Comparison of ENCODE assay signal across 18 mouse cellular contexts in the genomic region with DNA sequence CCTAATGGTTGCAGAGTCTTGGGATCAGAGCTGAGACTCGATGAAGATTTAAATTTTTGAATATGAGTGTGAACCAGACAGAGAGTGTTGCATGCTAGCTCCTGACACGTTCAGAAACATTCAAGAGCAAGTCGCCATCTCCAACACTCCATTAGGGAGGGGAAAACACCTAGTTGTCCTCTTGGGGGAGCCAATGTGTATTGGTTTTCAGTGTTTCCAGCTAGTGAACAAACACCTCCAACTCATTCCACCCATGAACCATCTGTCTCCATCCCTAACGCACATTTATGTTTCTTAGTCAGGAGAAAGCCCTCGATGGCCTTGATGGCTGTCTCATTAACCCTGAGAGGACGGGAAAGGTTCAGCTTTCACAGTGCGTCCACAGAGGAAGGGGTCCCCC. TPM values are rescaled to one million over a fixed set of nuclear protein-coding genes. Genes with fewer than 3 reads are reported as not detected.
DNase-seq lines count a peak whose midpoint lies in the region; ATAC-seq and TF ChIP-seq lines count a peak whose summit lies in the region.
"Had no signal": no experiment of that assay in that cellular context is flagged by ENCODE, and none has a peak within 500 bp of the region (broad histone marks: within the 10 kb centered on the region; RNA-seq: fewer than 3 reads in every experiment).

No protein-coding gene starts in this region.

- ATAC-seq in forebrain, postnatal 0 days, result no peak
- no peak for ATAC-seq in forebrain, embryonic 14.5 days

- intact Hi-C loops in left cerebral cortex, postnatal 10 days (cut with DNase I), result no loop called here
- intact Hi-C loops in left cerebral cortex, postnatal 25 days (cut with DNase I), result no loop called here

- 0 out of 2 replicates have a peak, but pooled peaks have one; percentile 7 for TF ChIP-seq CTCF in forebrain, postnatal 0 days (IDR thresholded peaks at IDR 0.05; ENCODE audit: low read depth)

- H3K27ac ChIP-seq in forebrain, postnatal 0 days (ENCODE audit: low read depth, low read length), result no peak overlapping the region
- H3K27ac ChIP-seq in forebrain, embryonic 14.5 days (ENCODE audit: low read depth, low read length), result no peak overlapping the region
- H3K27ac ChIP-seq: embryonic facial prominence, embryonic 12.5 days; hindbrain, embryonic 13.5 days; limb, embryonic 13.5 days had no signal

- H3K36me3 ChIP-seq in forebrain, postnatal 0 days (ENCODE audit: insufficient read depth), result no peaks in the 10 kb centered on the region
- H3K36me3 ChIP-seq in forebrain, embryonic 14.5 days (ENCODE audit: control insufficient read depth, insufficient read depth, low read length), result no peaks in the 10 kb centered on the region
- H3K36me3 ChIP-seq: embryonic facial prominence, embryonic 12.5 days; G1E; hindbrain, embryonic 13.5 days; limb, embryonic 13.5 days had no signal

- H3K4me1 ChIP-seq in forebrain, postnatal 0 days (ENCODE audit: insufficient read depth), result no peaks in the 10 kb centered on the region
- H3K4me1 ChIP-seq in forebrain, embryonic 14.5 days (ENCODE audit: control insufficient read depth, insufficient read depth, low read length), result peaks cover 10% of the 10 kb centered on the region
- H3K4me1 ChIP-seq: megakaryocyte, embryonic 14.5 days had no signal

- no peak overlapping the region for H3K9ac ChIP-seq in forebrain, postnatal 0 days
- H3K9ac ChIP-seq in forebrain, embryonic 14.5 days (ENCODE audit: low read length), result no peak overlapping the region
- H3K9ac ChIP-seq: embryonic facial prominence, embryonic 12.5 days; hindbrain, embryonic 13.5 days; limb, embryonic 13.5 days had no signal

- 50% methylated on average over 7 of the region's 7 CpGs for WGBS in forebrain, postnatal 0 days
- 52% methylated on average over 7 of the region's 7 CpGs for WGBS in forebrain, embryonic 14.5 days

- DNase-seq in forebrain, postnatal 0 days, result no peak
- no peak for DNase-seq in forebrain, embryonic 14.5 days (ENCODE audit: low spot score)
- DNase-seq in left cerebral cortex, adult 18-20 months (ENCODE audit: low spot score in 2 of 2), result peak; percentile 13 to 28
- DNase-seq in left cerebral cortex, postnatal 10 days (ENCODE audit: extremely low spot score in 1 of 2, low spot score in 2 of 2), result no peak
- DNase-seq in ES-CJ7 (ENCODE audit: low read depth, low spot score), result peak; percentile 37
- peak; percentile 22 to 58 for DNase-seq in left cerebral cortex, postnatal 25 days (ENCODE audit: low spot score in 2 of 2)
- DNase-seq in cerebellum, postnatal 4 days (ENCODE audit: low spot score in 2 of 2), result no peak
- DNase-seq in adrenal gland, postnatal 25 days, result no peak
- DNase-seq: cerebellum, adult 18-20 months; lung, adult 2 months had no signal

- H3K4me2 ChIP-seq in forebrain, postnatal 0 days (ENCODE audit: low read depth), result no peak overlapping the region
- H3K4me2 ChIP-seq in forebrain, embryonic 14.5 days (ENCODE audit: low read length), result no peak overlapping the region
- H3K4me2 ChIP-seq: embryonic facial prominence, embryonic 12.5 days; hindbrain, embryonic 13.5 days; limb, embryonic 13.5 days had no signal

- H3K4me3 ChIP-seq in forebrain, postnatal 0 days (ENCODE audit: low read depth, low read length), result no peak overlapping the region
- no peak overlapping the region for H3K4me3 ChIP-seq in forebrain, embryonic 14.5 days (ENCODE audit: low read depth, low read length)
- H3K4me3 ChIP-seq: embryonic facial prominence, embryonic 12.5 days; hindbrain, embryonic 13.5 days; limb, embryonic 13.5 days; megakaryocyte, embryonic 14.5 days had no signal

- H3K27me3 ChIP-seq in forebrain, postnatal 0 days (ENCODE audit: insufficient read depth, low read length), result no peaks in the 10 kb centered on the region
- H3K27me3 ChIP-seq in forebrain, embryonic 14.5 days (replicated peaks; ENCODE audit: control insufficient read depth, insufficient read depth, low read length), result no peaks in the 10 kb centered on the region; the same call in 1 of the 2 replicates

- H3K9me3 ChIP-seq in forebrain, postnatal 0 days (ENCODE audit: low read length), result no peaks in the 10 kb centered on the region
- no peaks in the 10 kb centered on the region for H3K9me3 ChIP-seq in forebrain, embryonic 14.5 days (replicated peaks; ENCODE audit: control insufficient read depth, low read length)
- H3K9me3 ChIP-seq: embryonic facial prominence, embryonic 12.5 days; G1E; hindbrain, embryonic 13.5 days; limb, embryonic 13.5 days had no signal

RNA-seq across cellular contexts. Expression of gene Cldn14, which starts 36.4 kb away (rescaled TPM):
- 0.23 TPM in 1 of 2 replicates, not detected in the other for total RNA-seq in forebrain, postnatal 0 days (2014; rRNA removed)
- not detected in 2 replicates for polyA plus RNA-seq in forebrain, postnatal 0 days (2015; fragmentation: Nextera tagmentation; extraction: Ambion mirVana)
- not detected in 2 replicates for polyA plus RNA-seq in forebrain, embryonic 14.5 days (2014; fragmentation: Nextera tagmentation; extraction: Ambion mirVana)
- total RNA-seq in left cerebral cortex, adult 18-20 months (2021), result not detected
- under 1 TPM; 0.24 to 0.84 TPM for total RNA-seq in left cerebral cortex, postnatal 10 days (2021)
- 1 to 10 TPM; 1.1 to 2.0 TPM for total RNA-seq in left cerebral cortex, postnatal 25 days (2021)
- total RNA-seq in adrenal gland, postnatal 25 days (2021), result not detected in 2 replicates
- total RNA-seq: G1E had no signal
- polyA plus RNA-seq: forebrain, embryonic 11.5 days; G1E; heart, embryonic 16.5 days; hindbrain, embryonic 13.5 days; kidney, embryonic 14.5 days; limb, embryonic 13.5 days had no signal

RNA-seq across cellular contexts. Expression of gene Sim2, which starts 39.7 kb away (rescaled TPM):
- 0.08 and 0.29 TPM in 2 replicates for total RNA-seq in forebrain, postnatal 0 days (2014; rRNA removed)
- polyA plus RNA-seq in forebrain, postnatal 0 days (2015; fragmentation: Nextera tagmentation; extraction: Ambion mirVana), result 0.04 and 0.27 TPM in 2 replicates
- 0.12 and 0.29 TPM in 2 replicates for polyA plus RNA-seq in forebrain, embryonic 14.5 days (2014; fragmentation: Nextera tagmentation; extraction: Ambion mirVana)
- not detected for total RNA-seq in left cerebral cortex, adult 18-20 months (2021)
- total RNA-seq in left cerebral cortex, postnatal 10 days (2021), result under 1 TPM in 1 of 2 experiments, not detected in 1; 0.41 TPM
- total RNA-seq in left cerebral cortex, postnatal 25 days (2021), result not detected
- total RNA-seq in adrenal gland, postnatal 25 days (2021), result not detected in 2 replicates
- total RNA-seq: G1E had no signal
- polyA plus RNA-seq: G1E; hindbrain, embryonic 13.5 days had no signal

Comparison
In these comparisons a context has a peak if more than half of its experiments do, and no peak if none do; other contexts are left out.
1. DNase-seq: peak in left cerebral cortex, adult 18-20 months (2 of 2), ES-CJ7 (single experiment) and left cerebral cortex, postnatal 25 days (2 of 2); none in forebrain, postnatal 0 days (single experiment), forebrain, embryonic 14.5 days (single experiment), left cerebral cortex, postnatal 10 days (0 of 2), cerebellum, postnatal 4 days (0 of 2) and adrenal gland, postnatal 25 days (single experiment).